Mouse (Mus musculus) left cerebral cortex, postnatal 10 days (tissue): ENCODE measurements at regions not wholly inside any gene's neighbourhood (a gene's known extent, or its start where the extent isn't known, plus 50 kb on each side); places are given as distances from the start of the nearest gene placed in this dataset.

Experiments used
- DNase-seq, 2 experiments: peaks; one replicate each; pipeline ENCODE4 v3.0.0; 2021 to 2022; ENCODE audit warnings: low spot score in 2 of 2, mixed read lengths in 1 of 2; ENCODE audit errors: extremely low spot score in 1 of 2
- intact Hi-C: fragments of 180-260 bp; cut with DNase I; formaldehyde crosslinking; loops from one replicate; pipeline ENCODE4 v1.15.1; 2025

GRCm38 (mm10) chrX:142456022-142456421 lies 65.7 kb upstream of the Acsl4 start:
- intact Hi-C loops: no loop called here
- DNase-seq: no peak

DNA sequence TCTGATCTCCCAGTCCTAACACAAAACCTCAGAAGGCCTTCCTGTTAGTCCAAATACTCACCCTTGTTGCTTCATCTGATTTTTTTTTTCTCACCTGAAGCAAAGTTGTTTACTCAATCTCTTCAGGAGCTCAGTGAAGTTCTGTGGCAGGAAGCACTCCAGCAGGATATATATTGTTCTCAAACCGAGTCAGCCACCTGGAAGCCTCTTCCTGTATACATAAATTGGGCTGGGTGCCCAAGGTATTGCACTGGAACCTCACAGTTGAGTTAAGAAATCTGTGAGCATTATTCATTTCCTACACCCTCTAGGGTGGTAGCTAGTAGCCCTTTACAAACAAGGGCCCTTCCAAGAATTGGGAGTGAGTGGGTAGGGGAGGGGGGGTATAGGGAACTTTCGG lies 73.8 kb upstream of the Acsl4 start:
- DNase-seq: peak in 1 of 2 experiments; percentile 17
- intact Hi-C loops: no loop called here

- intact Hi-C loops: no loop called here
- no peak for DNase-seq
Measured at GRCm38 (mm10) chrX:142464756-142465155, 74.4 kb upstream of the Acsl4 start.

GRCm38 (mm10) chrX:142467850-142468256 lies 77.5 kb upstream of the Acsl4 start:
- intact Hi-C loops: no loop called here
- no peak for DNase-seq

DNA sequence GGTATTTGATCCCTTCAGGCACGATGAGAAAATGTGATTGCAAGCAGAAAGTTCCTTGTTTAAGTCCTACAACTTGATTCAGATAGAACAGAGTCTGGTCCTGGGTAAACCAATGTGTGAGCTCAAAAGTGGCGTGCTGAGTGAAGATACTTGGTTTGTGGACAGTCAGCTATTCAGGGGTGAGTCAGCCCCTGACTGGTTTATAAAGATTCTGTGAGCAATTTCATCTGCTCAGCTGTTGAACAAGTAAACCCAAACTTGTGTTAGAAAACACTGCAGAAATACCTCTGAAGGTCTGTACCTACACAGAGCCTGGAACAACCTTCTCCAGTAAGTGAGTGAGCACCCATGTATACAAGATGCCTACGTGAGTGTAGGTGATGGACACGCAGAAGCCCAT lies 78.1 kb upstream of the Acsl4 start:
- intact Hi-C loops: no loop called here
- no peak for DNase-seq

GRCm38 (mm10) chrX:142469048-142469634 lies 78.8 kb upstream of the Acsl4 start:
- no peak for DNase-seq
- intact Hi-C loops: no loop called here

GRCm38 (mm10) chrX:142470083-142470482 lies 79.7 kb upstream of the Acsl4 start:
- intact Hi-C loops: no loop called here
- DNase-seq: no peak

DNA sequence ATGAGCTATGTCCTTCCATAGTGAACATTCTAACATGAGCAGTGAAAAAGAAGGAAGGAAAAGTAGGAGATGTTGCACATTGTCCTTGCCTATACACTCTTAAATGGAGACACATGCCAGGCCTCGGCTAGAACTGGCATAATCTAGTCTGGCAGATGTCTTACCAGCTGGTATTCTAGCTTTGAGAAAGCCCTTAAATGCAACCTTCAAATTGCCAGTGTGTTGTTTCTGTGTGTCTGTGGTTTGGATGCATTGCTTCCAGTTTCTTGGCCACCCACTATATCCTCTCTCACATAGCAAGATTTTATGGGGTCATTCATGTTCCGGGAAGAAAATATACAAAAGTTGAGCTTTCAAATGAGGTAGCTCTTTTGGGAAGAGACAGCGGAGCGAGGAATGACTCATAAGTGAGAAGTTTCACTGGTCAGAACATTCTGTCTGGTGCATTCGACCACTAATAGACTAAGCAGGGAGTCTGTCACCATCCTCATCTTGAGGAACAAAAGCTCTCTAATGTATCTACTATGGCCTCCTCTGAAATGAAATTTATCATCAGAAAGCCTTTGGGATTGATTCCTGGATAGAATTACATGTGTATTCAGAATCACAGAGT lies 91.0 kb upstream of the Acsl4 start:
- intact Hi-C loops: no loop called here
- DNase-seq: no peak

GRCm38 (mm10) chrX:142488078-142488477 lies 97.7 kb upstream of the Acsl4 start:
- intact Hi-C loops: no loop called here
- DNase-seq: no peak

GRCm38 (mm10) chrX:142490093-142490717 lies 99.9 kb upstream of the Acsl4 start:
- DNase-seq: no peak
- intact Hi-C loops: no loop called here

- intact Hi-C loops: no loop called here
Measured at GRCm38 (mm10) chrX:142501094-142501493, 110.8 kb upstream of the Acsl4 start.

DNA sequence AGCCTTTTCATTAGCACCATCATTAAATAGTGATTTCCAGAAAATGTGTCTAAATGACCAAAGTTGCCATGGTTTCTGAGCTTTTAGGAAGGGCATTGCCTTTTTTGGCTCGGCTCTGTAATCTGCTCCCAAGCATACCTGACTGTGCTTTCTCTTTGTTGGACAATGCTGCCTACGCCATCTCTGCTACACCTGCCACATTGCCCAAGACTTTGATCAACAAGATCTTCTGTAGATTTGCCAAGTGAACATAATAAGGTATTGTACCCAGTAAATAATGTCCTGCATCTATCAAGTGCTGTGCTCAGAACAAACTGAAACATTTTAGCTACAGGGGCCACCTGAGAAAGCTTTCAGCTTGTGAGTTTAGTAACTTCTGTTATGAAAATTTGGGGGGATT lies 114.6 kb upstream of the Acsl4 start:
- DNase-seq: no peak
- intact Hi-C loops: no loop called here

More at GRCm38 (mm10) chrX:142501094-142501493, 110.8 kb upstream of the Acsl4 start:
- DNase-seq: no peak

GRCm38 (mm10) chrX:142507475-142507874 lies 117.1 kb upstream of the Acsl4 start:
- DNase-seq: no peak
- intact Hi-C loops: no loop called here

GRCm38 (mm10) chrX:142516406-142517131 lies 126.2 kb upstream of the Acsl4 start:
- intact Hi-C loops: no loop called here
- no peak for DNase-seq

DNA sequence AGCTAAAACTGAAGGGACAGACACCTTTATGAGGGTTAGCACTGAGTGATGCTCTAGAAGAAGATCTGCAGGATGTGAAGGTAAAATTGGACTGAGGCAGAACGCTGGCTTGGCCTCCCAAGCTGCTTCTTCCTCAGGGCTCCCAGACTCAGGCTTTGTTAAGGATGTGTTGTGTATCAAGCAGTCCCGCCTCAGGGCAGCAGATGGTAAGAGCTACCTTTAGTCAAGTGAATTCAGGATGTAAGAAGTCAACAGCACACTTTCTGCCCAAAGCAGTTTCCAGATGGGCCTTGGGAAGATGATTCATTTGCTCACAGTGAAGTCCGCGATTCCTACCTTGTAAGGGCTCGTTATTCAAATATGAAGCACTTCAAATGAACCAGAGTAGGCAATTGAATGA lies 126.9 kb upstream of the Acsl4 start:
- no peak for DNase-seq
- intact Hi-C loops: no loop called here

GRCm38 (mm10) chrX:142521063-142521462 lies 130.7 kb upstream of the Acsl4 start:
- intact Hi-C loops: no loop called here
- DNase-seq: no peak

- intact Hi-C loops: no loop called here
- DNase-seq: peak in 1 of 2 experiments; percentile 19
Measured at GRCm38 (mm10) chrX:142526953-142527352, 136.6 kb upstream of the Acsl4 start.

GRCm38 (mm10) chrX:142529892-142530291 lies 139.6 kb upstream of the Acsl4 start:
- intact Hi-C loops: no loop called here
- no peak for DNase-seq

- intact Hi-C loops: loop anchor here (5.0 kb wide), 1 partner anchor 162 kb away; no protein-coding TSS in a partner anchor
Measured at GRCm38 (mm10) chrX:142534780-142535179, 144.4 kb upstream of the Acsl4 start.

DNA sequence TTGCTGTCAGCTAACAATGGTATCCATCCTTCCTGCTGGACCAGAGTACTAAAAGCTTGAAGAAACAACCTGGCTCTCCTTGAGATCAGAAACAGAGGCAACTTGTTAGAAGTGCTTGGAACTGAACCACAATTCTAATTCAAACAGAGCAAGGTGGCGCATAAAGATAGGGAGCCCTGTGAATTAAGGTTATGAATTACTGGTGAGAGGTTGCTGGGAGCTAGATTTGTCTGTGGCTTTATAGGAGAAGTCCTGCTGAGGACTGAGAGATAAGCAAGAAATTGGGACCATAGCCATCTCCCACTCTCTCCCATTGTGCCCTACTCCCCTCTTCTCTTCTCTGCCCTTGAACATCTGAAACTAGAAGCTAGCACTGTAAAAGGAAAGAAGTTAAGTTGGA lies 145.2 kb upstream of the Acsl4 start:
- no peak for DNase-seq

More at GRCm38 (mm10) chrX:142534780-142535179, 144.4 kb upstream of the Acsl4 start:
- peak in 1 of 2 experiments; percentile 17 for DNase-seq

More for the DNA sequence above, 145.2 kb upstream of the Acsl4 start:
- intact Hi-C loops: loop anchor here (5.0 kb wide), 1 partner anchor 163 kb away; no protein-coding TSS in a partner anchor
